Mouse (Mus musculus): ENCODE results near the gene Acsbg1.
"Not testable (repeated sequence)": the region's sequence is repeated elsewhere in the genome, so short reads cannot be mapped to it uniquely, and the experiment has no call there.

Acsbg1 gene

GRCm38 (mm10) chr9:54661605-54662377, at the start of gene Acsbg1:
Acsbg1 (minus strand) TSS chr9:54661870.
- peak; percentile 8 for DNase-seq

- DNase-seq: no peak
Observed at GRCm38 (mm10) chr9:54708085-54708484, 46.4 kb upstream of the Acsbg1 start.

- DNase-seq: no peak
Observed at GRCm38 (mm10) chr9:54707288-54707999, 45.8 kb upstream of the Acsbg1 start.

- DNase-seq: no peak
Observed at GRCm38 (mm10) chr9:54705561-54705960, 43.9 kb upstream of the Acsbg1 start.

GRCm38 (mm10) chr9:54704361-54704760, 42.7 kb upstream of the Acsbg1 start:
- no peak for DNase-seq

- no peak for DNase-seq
Observed at GRCm38 (mm10) chr9:54702581-54702980, 40.9 kb upstream of the Acsbg1 start.

GRCm38 (mm10) chr9:54700746-54701145, 39.1 kb upstream of the Acsbg1 start:
- no peak for DNase-seq

- no peak for DNase-seq
Observed at GRCm38 (mm10) chr9:54700174-54700475, 38.5 kb upstream of the Acsbg1 start.

- peak; percentile 80 for DNase-seq
Observed at GRCm38 (mm10) chr9:54699345-54700173, 37.9 kb upstream of the Acsbg1 start.

- no peak for DNase-seq
Observed at GRCm38 (mm10) chr9:54699087-54699344, 37.3 kb upstream of the Acsbg1 start.

GRCm38 (mm10) chr9:54698318-54699086, 36.8 kb upstream of the Acsbg1 start, which contains the start of gene Dnaja4:
Dnaja4 (plus strand) TSS chr9:54698873.
- no peak for DNase-seq

- peak; percentile 15 for DNase-seq
Observed at GRCm38 (mm10) chr9:54691241-54691805, 29.7 kb upstream of the Acsbg1 start.

GRCm38 (mm10) chr9:54690697-54691096, 29.0 kb upstream of the Acsbg1 start:
- not testable (repeated sequence) for DNase-seq

GRCm38 (mm10) chr9:54689446-54689845, 27.8 kb upstream of the Acsbg1 start:
- DNase-seq: no peak

GRCm38 (mm10) chr9:54687246-54688236, 25.9 kb upstream of the Acsbg1 start:
- peak; percentile 21 for DNase-seq

- DNase-seq: no peak
Observed at GRCm38 (mm10) chr9:54683814-54684605, 22.3 kb upstream of the Acsbg1 start.

- no peak for DNase-seq
Observed at GRCm38 (mm10) chr9:54682846-54683245, 21.2 kb upstream of the Acsbg1 start.

GRCm38 (mm10) chr9:54676531-54676986, 14.9 kb upstream of the Acsbg1 start:
- peak; percentile 71 for DNase-seq

GRCm38 (mm10) chr9:54673887-54674286, 12.2 kb upstream of the Acsbg1 start:
- DNase-seq: no peak

- no peak for DNase-seq
Observed at GRCm38 (mm10) chr9:54671962-54672361, 10.3 kb upstream of the Acsbg1 start.

All from right cerebral cortex, postnatal 25 days (tissue).